Mouse (Mus musculus) intestine, postnatal 0 days (tissue): ENCODE measurements around the gene Whrn. TPM values are rescaled to one million over a fixed set of nuclear protein-coding genes. Genes with fewer than 3 reads are reported as not detected.

Source experiments
- ATAC-seq: fragments of 200-750 bp; cut with Nextera tagmentation; 2 replicates; pipeline ENCODE4 v1.8.0; 2017; ENCODE audit warnings: mild to moderate bottlenecking, moderate TSS enrichment, moderate library complexity
- H3K27ac ChIP-seq: fragments of 300-500 bp; sonication (generic); 2 replicates; pipeline ENCODE4 v1.5.1; 2014; ENCODE audit warnings: mild to moderate bottlenecking, low read depth, low read length, moderate library complexity
- H3K27me3 ChIP-seq: fragments of 300-500 bp; sonication (generic); replicated peaks from 2 replicates; pipeline ENCODE4 v1.6.1; 2014; ENCODE audit warnings: low read length, mixed read lengths; ENCODE audit not compliant: control insufficient read depth, insufficient read depth
- H3K36me3 ChIP-seq: fragments of 300-500 bp; sonication (generic); 2 replicates; pipeline ENCODE4 v1.6.1; 2014; ENCODE audit warnings: mild to moderate bottlenecking, moderate library complexity; ENCODE audit not compliant: control insufficient read depth, insufficient read depth
- H3K4me1 ChIP-seq: fragments of 300-500 bp; sonication (generic); replicated peaks from 2 replicates; pipeline ENCODE4 v1.6.1; 2014; ENCODE audit warnings: antibody characterized with exemption, low read length, mixed read lengths; ENCODE audit not compliant: control insufficient read depth, insufficient read depth
- H3K4me2 ChIP-seq: fragments of 300-500 bp; sonication (generic); replicated peaks from 2 replicates; pipeline ENCODE4 v1.6.1; 2014; ENCODE audit warnings: low read depth, mild to moderate bottlenecking, moderate library complexity
- H3K4me3 ChIP-seq: fragments of 300-500 bp; sonication (generic); 2 replicates; pipeline ENCODE4 v1.5.1; 2014; ENCODE audit warnings: low read depth, low read length
- H3K9ac ChIP-seq: fragments of 300-500 bp; sonication (generic); 2 replicates; pipeline ENCODE4 v1.6.1; 2014; ENCODE audit warnings: mild to moderate bottlenecking, low read depth, low read length
- H3K9me3 ChIP-seq: fragments of 300-500 bp; sonication (generic); 2 replicates; pipeline ENCODE4 v1.6.1; 2016; ENCODE audit warnings: mixed run types; ENCODE audit not compliant: control insufficient read depth
- CTCF ChIP-seq: sonication (generic); IDR thresholded peaks from 2 replicates; pipeline ENCODE4 v1.5.1; 2016; ENCODE audit warnings: low read depth, mild to moderate bottlenecking, control low read depth, antibody characterized with exemption, moderate library complexity
- WGBS: fragments of 180-500 bp; shearing (Covaris S2); extraction: QIAGEN DNeasy Blood & Tissue Kit; methylation state at CpG from one replicate; pipeline ENCODE4 v1.1.7; 2014; 5-methylcytosine and 5-hydroxymethylcytosine counted together
- polyA plus RNA-seq: library from polyadenylated mRNA; unstranded; fragments of >200 nt; fragmentation: Nextera tagmentation; extraction: Ambion mirVana; gene quantifications from 2 replicates; pipeline ENCODE4 v1.2.1, GENCODE M21; 2015

The Whrn gene
- polyA plus RNA-seq, 1 experiment from 2014 or later, result 1.3 TPM

DNA sequence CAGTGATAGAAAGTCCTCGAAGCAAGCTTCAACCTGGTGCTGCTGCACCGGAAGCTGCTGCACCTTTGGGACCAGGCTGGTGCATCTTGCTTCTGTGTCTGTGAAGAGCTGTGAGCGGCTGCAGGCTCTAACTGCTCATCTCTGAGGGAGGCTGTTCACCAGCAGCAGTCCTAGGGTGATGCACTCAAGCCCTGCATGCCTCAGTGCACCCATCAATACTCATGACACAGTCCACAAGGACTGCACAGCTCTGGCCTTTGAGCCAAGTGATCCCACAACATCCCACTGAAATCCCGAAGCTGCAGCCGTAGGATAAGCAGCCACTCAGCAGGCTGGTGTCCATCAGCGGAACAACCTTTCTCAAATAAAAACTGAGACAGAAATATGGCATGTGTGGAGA lies 29.6 kb downstream of the Whrn start:
- Histone ChIP-seq H3K4me1 (no peaks in the 10 kb centered on the region), H3K36me3 (peaks cover 5% of the 10 kb centered on the region; the same call in 1 of the 2 replicates), H3K9ac (no peak overlapping the region), H3K27me3 (no peaks in the 10 kb centered on the region), H3K4me3 (no peak overlapping the region), H3K4me2 (no peak overlapping the region), H3K27ac (no peak overlapping the region), H3K9me3 (no peaks in the 10 kb centered on the region)
- WGBS, result 85% methylated on average over 6 of the region's 6 CpGs
- ATAC-seq, result no peak
- TF ChIP-seq CTCF, result no peak

GRCm38 (mm10) chr4:63460876-63461525 lies 34.8 kb downstream of the Whrn start:
- H3K27ac ChIP-seq, result no peak overlapping the region
- TF ChIP-seq CTCF, result no peak
- H3K4me2 ChIP-seq, result no peak overlapping the region
- no peaks in the 10 kb centered on the region for H3K36me3 ChIP-seq
- H3K4me3 ChIP-seq, result no peak overlapping the region
- H3K9ac ChIP-seq, result no peak overlapping the region
- 80% methylated on average over 7 of the region's 7 CpGs for WGBS
- H3K27me3 ChIP-seq, result no peaks in the 10 kb centered on the region
- ATAC-seq, result no peak
- H3K9me3 ChIP-seq, result no peaks in the 10 kb centered on the region
- H3K4me1 ChIP-seq, result no peaks in the 10 kb centered on the region

DNA sequence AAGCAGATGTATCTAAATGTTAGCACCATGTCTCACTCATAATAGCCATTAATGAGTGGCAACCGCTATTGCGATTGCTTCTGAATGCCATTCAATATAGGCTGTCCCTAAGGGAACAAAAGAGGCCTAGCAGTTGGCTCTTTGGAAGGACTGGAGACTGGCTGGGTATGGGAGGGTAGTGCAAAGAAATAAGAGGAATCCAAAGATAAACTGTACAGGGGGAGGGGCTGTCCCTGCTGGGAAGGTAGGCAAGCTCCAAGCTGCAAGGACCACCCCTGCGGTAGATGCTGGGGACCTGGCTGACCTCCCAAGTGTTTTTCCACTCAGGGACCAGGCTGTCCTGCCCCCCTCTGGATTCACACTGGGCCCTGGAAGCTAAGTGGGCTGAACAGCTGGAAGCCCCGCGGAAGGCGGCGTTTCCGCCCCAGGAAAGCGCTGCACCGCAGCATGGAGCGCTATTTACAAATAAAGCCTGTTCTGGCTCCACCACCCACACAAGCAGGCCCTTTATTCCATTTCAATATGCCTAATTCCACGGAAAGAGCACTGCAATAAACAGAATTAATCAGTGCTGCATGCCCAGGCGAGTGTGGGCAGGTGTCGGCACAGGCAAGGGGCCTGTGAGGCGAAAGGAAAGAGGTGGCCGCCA lies 36.5 kb downstream of the Whrn start:
- no peak for TF ChIP-seq CTCF
- Histone ChIP-seq H3K27ac (no peak overlapping the region), H3K4me3 (no peak overlapping the region), H3K9ac (no peak overlapping the region), H3K36me3 (no peaks in the 10 kb centered on the region), H3K4me1 (no peaks in the 10 kb centered on the region), H3K9me3 (no peaks in the 10 kb centered on the region), H3K27me3 (no peaks in the 10 kb centered on the region), H3K4me2 (no peak overlapping the region)
- ATAC-seq, result no peak
- 62% methylated on average over 16 of the region's 16 CpGs for WGBS

DNA sequence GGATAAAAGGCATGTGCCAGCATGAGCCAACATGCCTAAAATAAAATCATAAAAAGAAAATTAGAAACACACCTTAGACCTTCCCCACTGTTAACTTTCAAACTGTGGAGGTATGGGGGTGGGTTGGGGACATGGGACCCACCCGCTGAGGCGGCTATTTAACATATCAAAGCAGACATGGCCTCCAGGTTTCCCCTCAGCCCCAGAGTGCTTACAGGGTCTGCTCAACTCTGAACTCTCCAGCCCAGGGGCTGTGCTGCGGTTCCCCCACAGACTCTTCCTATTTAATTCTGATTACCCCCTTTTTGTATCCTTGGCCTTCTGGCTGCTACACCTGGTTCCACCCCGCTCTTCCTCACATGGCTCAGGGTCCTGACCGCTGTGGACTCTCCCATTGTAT lies 39.2 kb downstream of the Whrn start:
- no peaks in the 10 kb centered on the region for H3K9me3 ChIP-seq
- H3K4me2 ChIP-seq, result no peak overlapping the region
- 86% methylated on average over 5 of the region's 5 CpGs for WGBS
- H3K27ac ChIP-seq, result no peak overlapping the region
- H3K9ac ChIP-seq, result no peak overlapping the region
- no peaks in the 10 kb centered on the region for H3K4me1 ChIP-seq
- H3K36me3 ChIP-seq, result no peaks in the 10 kb centered on the region
- ATAC-seq, result no peak
- no peak overlapping the region for H3K4me3 ChIP-seq
- no peaks in the 10 kb centered on the region for H3K27me3 ChIP-seq
- TF ChIP-seq CTCF, result no peak

DNA sequence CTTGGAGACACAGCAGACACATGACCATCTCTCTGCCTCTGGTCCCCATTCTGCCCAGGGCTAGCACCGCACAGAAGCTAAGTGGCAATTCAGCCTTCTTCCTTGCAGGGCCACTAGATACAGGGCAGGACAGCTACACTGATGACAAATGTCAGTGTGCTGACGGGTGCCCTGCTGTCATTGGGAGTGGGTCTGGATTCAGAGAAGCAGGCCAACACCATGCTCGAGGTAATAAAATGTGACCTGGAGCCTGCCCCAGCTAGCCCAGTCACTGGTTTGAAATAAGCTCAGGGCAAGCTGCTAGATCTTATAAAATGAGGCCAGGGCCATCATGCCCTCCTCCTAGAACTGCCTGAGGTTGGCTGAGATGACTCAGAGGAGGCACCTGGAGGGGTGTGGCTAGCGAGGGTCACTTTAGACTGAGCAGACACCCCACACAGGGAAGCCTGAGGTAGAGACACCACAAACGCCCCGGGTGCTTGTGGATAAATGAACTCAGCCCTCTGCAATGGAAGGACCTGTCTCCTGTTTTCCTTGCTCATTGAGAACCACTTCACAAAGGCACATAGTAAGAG lies 41.8 kb downstream of the Whrn start:
- peaks cover 3% of the 10 kb centered on the region; the same call in 1 of the 2 replicates for H3K9me3 ChIP-seq
- H3K4me1 ChIP-seq, result no peaks in the 10 kb centered on the region
- H3K36me3 ChIP-seq, result no peaks in the 10 kb centered on the region
- no peak for ATAC-seq
- 69% methylated on average over 6 of the region's 6 CpGs for WGBS
- no peak overlapping the region for H3K9ac ChIP-seq
- TF ChIP-seq CTCF, result no peak
- H3K27me3 ChIP-seq, result no peaks in the 10 kb centered on the region
- no peak overlapping the region for H3K4me3 ChIP-seq
- no peak overlapping the region for H3K4me2 ChIP-seq
- no peak overlapping the region for H3K27ac ChIP-seq

GRCm38 (mm10) chr4:63452555-63452954 lies 43.2 kb downstream of the Whrn start:
- H3K4me2 ChIP-seq, result no peak overlapping the region
- no peak for TF ChIP-seq CTCF
- no peaks in the 10 kb centered on the region for H3K36me3 ChIP-seq
- 82% methylated on average over 3 of the region's 3 CpGs for WGBS
- no peaks in the 10 kb centered on the region for H3K27me3 ChIP-seq
- H3K27ac ChIP-seq, result no peak overlapping the region
- no peaks in the 10 kb centered on the region for H3K4me1 ChIP-seq
- no peak overlapping the region for H3K9ac ChIP-seq
- H3K9me3 ChIP-seq, result peaks cover 3% of the 10 kb centered on the region; the same call in 1 of the 2 replicates
- ATAC-seq, result no peak
- H3K4me3 ChIP-seq, result no peak overlapping the region
